Comparison of ENCODE assay signal across 20 mouse cellular contexts in genomic region chr8:102627151-102627550, GRCm38 (mm10).
DNase-seq lines count a peak whose midpoint lies in the region; ATAC-seq and TF ChIP-seq lines count a peak whose summit lies in the region.
"Had no signal": no experiment of that assay in that cellular context is flagged by ENCODE, and none has a peak within 500 bp of the region (broad histone marks: within the 10 kb centered on the region; RNA-seq: fewer than 3 reads in every experiment).

No protein-coding gene starts in this region.

- H3K4me3 ChIP-seq in forebrain, embryonic 11.5 days (ENCODE audit: low read depth, low read length): no peak overlapping the region
- no peak overlapping the region for H3K4me3 ChIP-seq in forebrain, embryonic 12.5 days (replicated peaks)
- no peak overlapping the region for H3K4me3 ChIP-seq in MEL (ENCODE audit: control insufficient read depth in 1 of 2, insufficient read depth in 1 of 2, low read depth in 2 of 2, low read length in 2 of 2)
- H3K4me3 ChIP-seq: forebrain, embryonic 10.5 days; forebrain, embryonic 15.5 days; heart, adult 2 months; hindbrain, embryonic 12.5 days; hindbrain, embryonic 15.5 days had no signal

- no peak for TF ChIP-seq CTCF in MEL (IDR thresholded peaks at IDR 0.05 in 2 of 3, conservative IDR thresholded peaks at IDR 0.05 in 1 of 3; ENCODE audit: control insufficient read depth in 1 of 3, insufficient read depth in 1 of 3, low read depth in 2 of 3, low read length in 3 of 3, poor library complexity in 1 of 3, severe bottlenecking in 1 of 3)

- TF ChIP-seq POLR2A in MEL (IDR thresholded peaks at IDR 0.05; ENCODE audit: control insufficient read depth in 1 of 2, insufficient read depth in 1 of 2, low read depth in 1 of 2, low read length in 2 of 2, poor library complexity in 1 of 2): no peak

- DNase-seq in forebrain, embryonic 11.5 days (ENCODE audit: low spot score): no peak
- DNase-seq in MEL (ENCODE audit: low read depth, low spot score): peak; percentile 1
- DNase-seq in NIH3T3 (ENCODE audit: low read depth): peak; percentile 6
- DNase-seq in B cell, adult 2 months: no peak
- no peak for DNase-seq in neural tube, embryonic 10.5 days (ENCODE audit: extremely low spot score, low spot score)
- no peak for DNase-seq in urinary bladder, postnatal 36 days (ENCODE audit: low spot score in 2 of 2)
- DNase-seq: adrenal gland, postnatal 10 days; adrenal gland, postnatal 36 days; cerebellum, adult 18-20 months; cerebellum, adult 9-10 months; cerebellum, postnatal 14 days; gastrocnemius, postnatal 25 days; heart, adult 2 months had no signal

- H3K4me1 ChIP-seq in forebrain, embryonic 11.5 days (replicated peaks; ENCODE audit: control insufficient read depth, insufficient read depth, low read length): no peaks in the 10 kb centered on the region
- H3K4me1 ChIP-seq in forebrain, embryonic 12.5 days: no peaks in the 10 kb centered on the region
- H3K4me1 ChIP-seq in MEL (ENCODE audit: control insufficient read depth in 1 of 2, insufficient read depth in 2 of 2, low read length in 2 of 2): no peaks in the 10 kb centered on the region
- H3K4me1 ChIP-seq: forebrain, embryonic 15.5 days; hindbrain, embryonic 12.5 days; hindbrain, embryonic 15.5 days had no signal

- no peak overlapping the region for H3K27ac ChIP-seq in forebrain, embryonic 11.5 days (ENCODE audit: low read depth, low read length)
- no peak overlapping the region for H3K27ac ChIP-seq in forebrain, embryonic 12.5 days
- H3K27ac ChIP-seq in MEL (ENCODE audit: control insufficient read depth, low read depth, low read length): no peak overlapping the region
- H3K27ac ChIP-seq: forebrain, embryonic 10.5 days; forebrain, embryonic 15.5 days; heart, adult 2 months; hindbrain, embryonic 12.5 days; hindbrain, embryonic 15.5 days had no signal

- 0 out of 2 replicates have a peak, but pooled peaks have one; percentile 24 for ATAC-seq in forebrain, embryonic 11.5 days (replicated peaks; ENCODE audit: low FRiP score)
- ATAC-seq in forebrain, embryonic 12.5 days (ENCODE audit: low FRiP score): no peak
- ATAC-seq: forebrain, embryonic 15.5 days; Patski had no signal

- H3K36me3 ChIP-seq in forebrain, embryonic 11.5 days (ENCODE audit: control insufficient read depth, insufficient read depth, low read length): no peaks in the 10 kb centered on the region
- no peaks in the 10 kb centered on the region for H3K36me3 ChIP-seq in forebrain, embryonic 12.5 days (replicated peaks)
- no peaks in the 10 kb centered on the region for H3K36me3 ChIP-seq in MEL (ENCODE audit: control insufficient read depth in 1 of 2, insufficient read depth in 2 of 2, low read length in 2 of 2)
- H3K36me3 ChIP-seq: forebrain, embryonic 10.5 days; forebrain, embryonic 15.5 days; hindbrain, embryonic 12.5 days; hindbrain, embryonic 15.5 days had no signal

- 57% methylated on average over 3 of the region's 3 CpGs for WGBS in forebrain, embryonic 11.5 days
- 53% methylated on average over 3 of the region's 3 CpGs for WGBS in forebrain, embryonic 12.5 days

- TF ChIP-seq RAD21 in MEL (IDR thresholded peaks at IDR 0.05; ENCODE audit: low read depth, low read length): no peak

- H3K27me3 ChIP-seq in forebrain, embryonic 11.5 days (ENCODE audit: control insufficient read depth, insufficient read depth, low read length): no peaks in the 10 kb centered on the region
- H3K27me3 ChIP-seq in forebrain, embryonic 12.5 days: no peaks in the 10 kb centered on the region
- no peaks in the 10 kb centered on the region for H3K27me3 ChIP-seq in MEL (ENCODE audit: control insufficient read depth in 1 of 2, insufficient read depth in 2 of 2, low read length in 2 of 2)
- H3K27me3 ChIP-seq: forebrain, embryonic 15.5 days; hindbrain, embryonic 12.5 days; hindbrain, embryonic 15.5 days had no signal

- no peaks in the 10 kb centered on the region for H3K9me3 ChIP-seq in forebrain, embryonic 11.5 days (ENCODE audit: control insufficient read depth, low read length)
- no peaks in the 10 kb centered on the region for H3K9me3 ChIP-seq in forebrain, embryonic 12.5 days
- no peaks in the 10 kb centered on the region for H3K9me3 ChIP-seq in MEL (replicated peaks; ENCODE audit: insufficient read depth, low read length)
- H3K9me3 ChIP-seq: forebrain, embryonic 10.5 days; forebrain, embryonic 15.5 days; hindbrain, embryonic 12.5 days; hindbrain, embryonic 15.5 days had no signal

- H3K4me2 ChIP-seq in forebrain, embryonic 11.5 days (ENCODE audit: low read depth, low read length, severe bottlenecking): no peak overlapping the region
- no peak overlapping the region for H3K4me2 ChIP-seq in forebrain, embryonic 12.5 days
- H3K4me2 ChIP-seq: forebrain, embryonic 15.5 days; heart, embryonic 11.5 days; hindbrain, embryonic 12.5 days; hindbrain, embryonic 15.5 days had no signal

- H3K9ac ChIP-seq in forebrain, embryonic 11.5 days (ENCODE audit: low read length): no peak overlapping the region
- no peak overlapping the region for H3K9ac ChIP-seq in forebrain, embryonic 12.5 days
- H3K9ac ChIP-seq in MEL (ENCODE audit: control insufficient read depth, low read depth, low read length, poor library complexity, severe bottlenecking): no peak overlapping the region
- H3K9ac ChIP-seq: forebrain, embryonic 15.5 days; hindbrain, embryonic 12.5 days; hindbrain, embryonic 15.5 days had no signal

- no peaks in the 10 kb centered on the region for H3K79me2 ChIP-seq in MEL (ENCODE audit: control insufficient read depth, insufficient read depth, low read length, poor library complexity)

- TF ChIP-seq EP300 in MEL (IDR thresholded peaks at IDR 0.05; ENCODE audit: low read depth in 1 of 2, low read length in 2 of 2): no peak

TF ChIP-seq in MEL, 35 proteins besides CTCF, POLR2A, EP300 and RAD21:
- TF ChIP-seq POLR2AphosphoS5 (IDR thresholded peaks at IDR 0.05; ENCODE audit: borderline replicate concordance, low read depth, low read length) (no peak), KAT2A (conservative IDR thresholded peaks at IDR 0.05; ENCODE audit: low read depth, low read length) (no peak)

Comparison
In these comparisons a context has a peak if more than half of its experiments do, and no peak if none do; other contexts are left out.
1. DNase-seq: peak in MEL (single experiment) and NIH3T3 (single experiment); none in forebrain, embryonic 11.5 days (single experiment), B cell, adult 2 months (0 of 2), neural tube, embryonic 10.5 days (single experiment) and urinary bladder, postnatal 36 days (0 of 2).